Mouse (Mus musculus) lung, embryonic 15.5 days (tissue): ENCODE data around the gene Met. TPM values are rescaled to one million over a fixed set of nuclear protein-coding genes. Genes with fewer than 3 reads are reported as not detected.

Experiments used
- ATAC-seq: fragments of 200-750 bp; cut with Nextera tagmentation; 2 replicates; pipeline ENCODE4 v1.8.0; 2017; ENCODE audit warnings: moderate number of reproducible peaks, borderline replicate concordance; ENCODE audit not compliant: low FRiP score, low TSS enrichment; ENCODE audit errors: extremely low read depth
- H3K27ac ChIP-seq: fragments of 300-500 bp; sonication (generic); 2 replicates; pipeline ENCODE4 v1.5.1; 2015; ENCODE audit warnings: moderate library complexity, mild to moderate bottlenecking, inconsistent platforms
- H3K27me3 ChIP-seq: fragments of 300-500 bp; sonication (generic); 2 replicates; pipeline ENCODE4 v1.6.1; 2015; ENCODE audit warnings: inconsistent platforms
- H3K36me3 ChIP-seq: fragments of 300-500 bp; sonication (generic); 2 replicates; pipeline ENCODE4 v1.6.1; 2015; ENCODE audit warnings: inconsistent platforms
- H3K4me1 ChIP-seq: fragments of 300-500 bp; sonication (generic); 2 replicates; pipeline ENCODE4 v1.6.1; 2015; ENCODE audit warnings: inconsistent platforms
- H3K4me2 ChIP-seq: fragments of 300-500 bp; sonication (generic); 2 replicates; pipeline ENCODE4 v1.6.1; 2015; ENCODE audit warnings: inconsistent platforms, mild to moderate bottlenecking, moderate library complexity
- H3K4me3 ChIP-seq: fragments of 300-500 bp; sonication (generic); 2 replicates; pipeline ENCODE4 v1.5.1; 2015; ENCODE audit warnings: mild to moderate bottlenecking, inconsistent platforms
- H3K9ac ChIP-seq: fragments of 300-500 bp; sonication (generic); 2 replicates; pipeline ENCODE4 v1.6.1; 2015; ENCODE audit warnings: inconsistent platforms
- H3K9me3 ChIP-seq: fragments of 300-500 bp; sonication (generic); 2 replicates; pipeline ENCODE4 v1.6.1; 2016; ENCODE audit warnings: inconsistent platforms
- WGBS: fragments of 180-500 bp; shearing (Covaris S2); methylation state at CpG from one replicate; pipeline ENCODE4 v1.1.7; 2015; 5-methylcytosine and 5-hydroxymethylcytosine counted together
- polyA plus RNA-seq: library from polyadenylated mRNA; unstranded; fragments of >200 nt; fragmentation: Nextera tagmentation; extraction: Ambion mirVana; gene quantifications from 2 replicates; pipeline ENCODE4 v1.2.1, GENCODE M21; 2015

The Met gene
- polyA plus RNA-seq, 1 experiment from 2014 or later = 8.7 TPM

DNA sequence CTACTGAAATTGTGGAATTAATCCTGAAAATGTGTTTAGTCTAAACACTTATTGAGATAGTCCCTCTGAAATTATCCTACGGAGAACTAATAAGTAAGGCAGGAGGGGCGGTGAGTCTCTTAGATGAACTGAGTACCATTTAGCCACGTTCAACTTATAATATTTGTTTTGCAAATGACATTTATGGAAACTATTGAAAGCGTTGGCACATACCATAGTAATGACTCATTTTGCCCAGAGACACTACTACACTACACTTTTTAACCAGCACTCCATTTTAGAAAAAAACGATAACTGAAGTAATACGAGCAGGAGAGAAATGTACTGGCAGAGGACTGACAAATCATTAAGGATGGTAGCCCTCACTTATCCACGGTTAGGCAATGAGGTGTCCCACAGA is 92.1 kb downstream of the Met start:
- no peak for ATAC-seq
- H3K4me3 ChIP-seq = no peak overlapping the region
- WGBS = 45% methylated on average over 7 of the region's 7 CpGs

GRCm38 (mm10) chr6:17559657-17560056 is 96.1 kb downstream of the Met start:
- H3K9me3 ChIP-seq = no peaks in the 10 kb centered on the region
- ATAC-seq = peak; percentile 37; the same call in 1 of the 2 replicates
- H3K4me3 ChIP-seq = no peak overlapping the region
- no peak overlapping the region for H3K9ac ChIP-seq
- H3K4me2 ChIP-seq = no peak overlapping the region
- no peak overlapping the region for H3K27ac ChIP-seq
- no peaks in the 10 kb centered on the region for H3K27me3 ChIP-seq
- peaks cover 23% of the 10 kb centered on the region for H3K4me1 ChIP-seq
- 67% methylated on average over 4 of the region's 4 CpGs for WGBS
- H3K36me3 ChIP-seq = no peaks in the 10 kb centered on the region

More for the DNA sequence above, 92.1 kb downstream of the Met start:
- Histone ChIP-seq H3K9me3 (no peaks in the 10 kb centered on the region), H3K4me1 (peaks cover 14% of the 10 kb centered on the region), H3K27ac (peak overlapping the region; percentile 44), H3K27me3 (no peaks in the 10 kb centered on the region), H3K9ac (no peak overlapping the region), H3K4me2 (no peak overlapping the region), H3K36me3 (no peaks in the 10 kb centered on the region)

DNA sequence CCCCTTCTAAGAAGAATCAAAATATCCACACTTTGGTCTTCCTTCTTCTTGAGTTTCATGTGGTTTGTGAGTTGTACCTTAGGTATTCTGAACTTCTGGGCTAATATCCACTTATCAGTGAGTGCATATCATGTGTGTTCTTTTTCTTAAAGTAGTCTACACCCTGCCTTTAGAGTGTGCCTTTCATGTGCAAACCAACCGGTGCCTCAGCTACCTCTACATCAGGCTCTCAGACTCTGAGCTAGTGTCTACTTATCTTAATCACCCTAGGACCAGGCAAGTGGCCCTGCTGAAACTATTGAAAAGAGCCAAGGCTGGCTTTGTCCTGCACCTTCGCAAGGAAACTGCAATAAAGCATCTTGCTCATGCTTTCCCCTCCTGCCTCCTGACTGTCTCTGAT is 97.7 kb downstream of the Met start:
- 29% methylated on average over 2 of the region's 2 CpGs for WGBS
- H3K9me3 ChIP-seq = no peaks in the 10 kb centered on the region
- H3K4me2 ChIP-seq = no peak overlapping the region
- H3K36me3 ChIP-seq = no peaks in the 10 kb centered on the region
- H3K9ac ChIP-seq = no peak overlapping the region
- H3K4me1 ChIP-seq = peaks cover 21% of the 10 kb centered on the region; the same call in 1 of the 2 replicates
- ATAC-seq = no peak
- H3K4me3 ChIP-seq = no peak overlapping the region
- H3K27me3 ChIP-seq = no peaks in the 10 kb centered on the region
- H3K27ac ChIP-seq = peak overlapping the region; percentile 57

DNA sequence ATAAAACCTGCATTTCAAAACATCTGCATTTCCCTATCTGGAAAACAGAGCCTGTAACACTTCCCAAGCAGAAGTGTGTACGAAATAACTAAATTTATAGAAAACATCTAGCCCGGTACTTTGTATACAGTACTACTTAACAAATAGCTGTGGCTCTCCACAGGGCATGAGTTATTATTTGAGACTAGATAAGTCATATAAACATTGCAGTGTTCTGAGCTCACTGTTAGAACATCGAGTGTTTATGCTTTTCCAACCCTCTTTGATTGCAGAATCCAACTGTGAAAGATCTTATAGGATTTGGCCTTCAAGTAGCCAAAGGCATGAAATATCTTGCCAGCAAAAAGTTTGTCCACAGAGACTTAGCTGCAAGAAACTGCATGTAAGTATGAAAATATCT is 98.3 kb downstream of the Met start:
- Histone ChIP-seq H3K27me3 (no peaks in the 10 kb centered on the region), H3K4me2 (no peak overlapping the region), H3K9ac (no peak overlapping the region), H3K27ac (0 out of 2 replicates have a peak overlapping the region, but pooled peaks have one; percentile 30), H3K4me3 (no peak overlapping the region), H3K36me3 (no peaks in the 10 kb centered on the region), H3K4me1 (peaks cover 21% of the 10 kb centered on the region; the same call in 1 of the 2 replicates), H3K9me3 (no peaks in the 10 kb centered on the region)
- ATAC-seq = peak; percentile 79; the same call in 1 of the 2 replicates
- 24% methylated on average over 3 of the region's 3 CpGs for WGBS

DNA sequence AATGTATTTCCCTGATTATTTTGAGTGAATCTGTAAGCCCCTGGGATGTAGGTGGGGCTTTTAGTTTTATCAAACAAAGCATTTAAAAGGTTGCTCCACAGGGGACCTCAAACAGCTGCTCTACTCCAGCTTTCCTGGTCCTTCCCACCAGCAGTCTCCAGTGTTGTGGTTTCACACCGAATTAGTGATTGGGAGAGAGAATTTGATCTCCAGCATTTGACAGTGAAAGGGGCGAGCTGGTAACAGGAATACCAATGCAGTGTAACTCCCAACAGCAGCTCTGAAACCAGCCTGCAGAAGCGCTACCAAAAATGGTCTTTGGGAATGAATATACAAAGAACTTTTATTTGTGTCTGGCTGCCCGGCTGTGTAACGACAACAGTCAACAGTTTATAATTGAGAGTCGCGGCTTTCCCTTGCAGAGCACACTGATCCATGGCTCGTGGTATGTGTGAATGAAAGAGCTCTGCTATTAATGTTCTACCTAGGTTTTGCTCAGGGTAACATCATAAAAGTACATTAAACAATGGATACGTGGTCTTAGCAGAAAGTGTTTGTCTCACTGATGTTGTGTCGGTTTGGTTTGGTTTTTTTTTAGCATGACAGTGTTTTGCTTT is 99.0 kb downstream of the Met start:
- H3K4me3 ChIP-seq = no peak overlapping the region
- 19% methylated on average over 10 of the region's 10 CpGs for WGBS
- H3K27ac ChIP-seq = peak overlapping the region; percentile 70
- peak; percentile 51; the same call in 1 of the 2 replicates for ATAC-seq
- peaks cover 21% of the 10 kb centered on the region; the same call in 1 of the 2 replicates for H3K4me1 ChIP-seq
- H3K9me3 ChIP-seq = no peaks in the 10 kb centered on the region
- peak overlapping the region; percentile 1; the same call in 1 of the 2 replicates for H3K4me2 ChIP-seq
- no peaks in the 10 kb centered on the region for H3K27me3 ChIP-seq
- H3K36me3 ChIP-seq = no peaks in the 10 kb centered on the region
- H3K9ac ChIP-seq = no peak overlapping the region

DNA sequence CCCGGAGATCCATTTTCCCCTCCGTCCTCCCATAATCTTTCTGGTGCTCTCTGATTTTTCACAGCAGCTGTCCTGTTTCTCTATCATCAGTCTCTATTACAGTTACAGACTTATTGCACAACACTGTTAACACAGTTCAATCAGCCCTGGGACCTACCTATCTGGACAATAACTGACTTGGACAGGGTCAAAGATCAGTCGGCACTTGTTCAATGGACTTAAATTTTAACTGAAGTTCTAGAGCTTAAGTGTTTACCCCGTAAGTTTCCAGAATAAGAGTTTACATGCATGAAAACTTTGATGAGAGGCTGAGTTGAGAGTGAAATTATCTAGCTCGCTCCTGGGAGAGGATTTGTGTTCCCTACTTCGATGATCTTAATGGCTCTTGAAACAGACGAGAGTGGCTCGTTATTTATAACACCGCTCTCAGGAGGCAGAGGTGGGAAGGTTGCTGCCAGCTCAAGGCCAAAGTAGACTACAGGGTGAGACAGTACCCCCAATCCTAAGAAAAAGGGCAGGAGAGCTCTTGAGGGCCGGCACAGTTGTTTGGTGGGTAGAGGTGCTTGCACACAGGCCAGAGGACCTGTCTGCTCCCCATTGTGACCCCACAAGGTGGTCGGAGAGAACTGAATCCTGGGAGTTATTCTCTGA is 105.2 kb downstream of the Met start:
- Histone ChIP-seq H3K36me3 (no peaks in the 10 kb centered on the region), H3K9ac (no peak overlapping the region), H3K4me3 (no peak overlapping the region), H3K4me1 (no peaks in the 10 kb centered on the region), H3K27me3 (no peaks in the 10 kb centered on the region), H3K27ac (no peak overlapping the region), H3K4me2 (no peak overlapping the region), H3K9me3 (no peaks in the 10 kb centered on the region)
- 75% methylated on average over 11 of the region's 11 CpGs for WGBS
- no peak for ATAC-seq

DNA sequence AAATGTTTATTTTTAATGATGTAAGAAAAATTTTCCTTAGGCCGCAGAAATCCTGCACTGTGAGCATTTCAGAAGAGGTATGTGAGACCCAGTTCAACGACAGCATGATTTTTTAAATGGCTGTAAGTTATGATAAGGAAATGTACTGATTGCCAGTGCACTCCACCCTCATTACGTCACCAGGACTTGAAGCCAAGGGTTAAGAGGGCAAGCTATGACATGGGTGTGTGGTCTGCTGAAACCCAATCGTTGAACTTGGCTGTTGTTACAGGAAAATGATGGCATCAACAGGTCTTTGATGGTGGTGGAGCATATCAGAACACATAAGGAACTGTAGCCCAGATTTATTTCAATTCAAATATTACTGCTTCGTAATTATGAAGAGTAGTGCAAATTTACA is 109.6 kb downstream of the Met start:
- Histone ChIP-seq H3K9ac (no peak overlapping the region), H3K4me1 (no peaks in the 10 kb centered on the region), H3K36me3 (no peaks in the 10 kb centered on the region), H3K4me3 (no peak overlapping the region), H3K27me3 (no peaks in the 10 kb centered on the region), H3K27ac (no peak overlapping the region), H3K4me2 (no peak overlapping the region), H3K9me3 (no peaks in the 10 kb centered on the region)
- 40% methylated on average over 5 of the region's 5 CpGs for WGBS
- no peak for ATAC-seq

DNA sequence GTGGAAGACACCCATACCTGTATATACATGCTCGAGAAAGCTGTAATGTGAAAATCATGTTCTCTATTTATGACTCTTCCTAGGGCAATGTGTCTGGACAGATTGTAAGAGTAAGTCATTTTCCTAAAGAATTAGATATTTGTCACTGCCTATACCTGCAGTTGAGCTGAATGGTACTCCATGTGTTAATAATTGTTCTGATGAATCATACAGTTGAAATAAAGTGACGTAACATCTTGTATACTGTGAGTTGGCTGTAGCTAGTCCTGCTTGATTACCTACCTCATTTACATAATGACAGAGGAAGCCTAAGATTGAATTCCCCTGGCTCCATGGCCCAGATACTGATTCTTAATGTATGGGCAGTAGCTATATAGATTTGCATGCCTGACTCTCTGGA is 110.1 kb downstream of the Met start:
- no peak overlapping the region for H3K9ac ChIP-seq
- H3K36me3 ChIP-seq = no peaks in the 10 kb centered on the region
- no peak for ATAC-seq
- H3K27me3 ChIP-seq = no peaks in the 10 kb centered on the region
- H3K4me1 ChIP-seq = no peaks in the 10 kb centered on the region
- H3K27ac ChIP-seq = no peak overlapping the region
- H3K4me3 ChIP-seq = no peak overlapping the region
- H3K4me2 ChIP-seq = no peak overlapping the region
- no peaks in the 10 kb centered on the region for H3K9me3 ChIP-seq
- WGBS = 83% methylated on average over 2 of the region's 2 CpGs

GRCm38 (mm10) chr6:17578092-17578760 is 114.6 kb downstream of the Met start:
- H3K4me2 ChIP-seq = no peak overlapping the region
- no peak overlapping the region for H3K27ac ChIP-seq
- WGBS = 27% methylated on average over 3 of the region's 3 CpGs
- H3K4me3 ChIP-seq = no peak overlapping the region
- H3K9ac ChIP-seq = no peak overlapping the region
- H3K9me3 ChIP-seq = no peaks in the 10 kb centered on the region
- no peaks in the 10 kb centered on the region for H3K4me1 ChIP-seq
- no peak for ATAC-seq
- H3K36me3 ChIP-seq = no peaks in the 10 kb centered on the region
- no peaks in the 10 kb centered on the region for H3K27me3 ChIP-seq

DNA sequence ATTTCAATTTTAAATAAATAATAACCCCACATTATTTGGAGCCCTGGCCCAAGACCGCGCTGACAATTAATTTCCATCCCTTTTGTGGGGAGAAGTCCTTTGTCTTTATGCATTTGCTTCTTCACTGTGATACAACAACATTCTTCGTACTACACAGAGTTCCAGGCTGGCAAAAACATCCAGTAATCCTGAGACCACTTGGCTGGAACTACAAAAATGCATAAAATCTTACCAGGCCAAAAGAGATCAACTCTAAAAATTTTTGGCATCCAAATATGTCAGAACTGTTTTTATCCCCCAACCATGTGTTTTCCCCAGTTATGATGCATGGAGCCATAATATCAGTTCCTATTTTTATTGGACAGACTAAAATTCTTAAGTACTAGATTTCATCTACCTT is 116.7 kb downstream of the Met start:
- no peak for ATAC-seq
- Histone ChIP-seq H3K9me3 (no peaks in the 10 kb centered on the region), H3K4me1 (peaks cover 5% of the 10 kb centered on the region; the same call in 1 of the 2 replicates), H3K27ac (no peak overlapping the region), H3K9ac (no peak overlapping the region), H3K4me3 (no peak overlapping the region), H3K27me3 (no peaks in the 10 kb centered on the region), H3K4me2 (no peak overlapping the region), H3K36me3 (no peaks in the 10 kb centered on the region)
- 85% methylated on average over 3 of the region's 3 CpGs for WGBS

DNA sequence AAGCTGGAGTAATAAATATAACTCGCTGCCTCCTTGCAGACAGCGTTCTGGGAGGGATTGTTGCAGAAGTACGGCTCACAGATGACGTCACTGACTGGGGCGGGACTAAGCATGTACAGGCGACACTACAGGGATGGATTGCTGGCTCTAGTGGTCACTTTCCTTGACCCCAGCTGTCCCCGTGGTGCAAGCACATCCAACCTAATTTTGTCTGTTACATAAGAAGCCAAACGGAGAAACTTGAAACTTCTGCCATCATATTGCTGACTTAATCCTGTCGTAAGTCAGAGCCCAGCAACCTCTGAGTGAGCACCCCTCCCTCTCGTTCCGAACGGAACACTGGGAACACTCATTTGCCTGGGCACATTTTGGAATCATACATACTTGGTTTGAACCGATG is 120.4 kb downstream of the Met start:
- Histone ChIP-seq H3K36me3 (no peaks in the 10 kb centered on the region), H3K4me1 (peaks cover 5% of the 10 kb centered on the region; the same call in 1 of the 2 replicates), H3K27me3 (no peaks in the 10 kb centered on the region), H3K9me3 (no peaks in the 10 kb centered on the region), H3K9ac (no peak overlapping the region), H3K4me3 (peak overlapping the region; percentile 39), H3K27ac (no peak overlapping the region), H3K4me2 (peak overlapping the region; percentile 57)
- WGBS = 12% methylated on average over 13 of the region's 13 CpGs
- ATAC-seq = peak; percentile 86; the same call in 1 of the 2 replicates
